ENCODE assay signal across 11 mouse cellular contexts in the genomic region with DNA sequence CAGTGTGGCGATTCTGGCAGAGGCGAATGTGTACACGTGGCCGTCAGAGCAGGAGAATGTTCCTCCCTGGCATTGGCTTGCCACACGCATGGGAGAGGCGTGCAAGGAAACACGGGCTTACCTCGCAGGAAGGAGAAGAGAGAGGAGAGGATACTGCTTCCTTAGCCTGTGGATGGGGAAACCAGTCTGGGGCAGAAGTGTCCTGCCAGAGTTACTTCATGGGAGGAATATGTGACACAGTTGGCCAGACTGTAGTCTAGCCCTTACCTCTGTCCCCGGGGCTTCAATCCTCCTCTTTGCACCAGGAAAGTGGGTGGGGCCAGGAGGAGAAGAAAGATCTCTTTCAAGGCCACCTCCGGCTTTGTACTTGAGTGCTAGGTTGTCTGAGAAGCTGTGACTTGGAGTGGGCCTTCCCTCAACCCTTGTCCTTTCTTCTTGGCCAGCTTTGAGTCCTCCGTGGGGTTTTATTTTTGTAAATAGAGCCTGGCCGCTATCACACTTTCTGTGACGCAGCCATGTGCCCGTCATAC. TPM values are rescaled to one million over a fixed set of nuclear protein-coding genes. Genes with fewer than 3 reads are reported as not detected.
DNase-seq lines count a peak whose midpoint lies in the region; ATAC-seq and TF ChIP-seq lines count a peak whose summit lies in the region.
"Had no signal": no experiment of that assay in that cellular context is flagged by ENCODE, and none has a peak within 500 bp of the region (broad histone marks: within the 10 kb centered on the region; RNA-seq: fewer than 3 reads in every experiment).

No protein-coding gene starts in this region.

- H3K27ac ChIP-seq in liver, adult 2 months (replicated peaks; ENCODE audit: insufficient read depth, low read depth, low read length): no peak overlapping the region
- H3K27ac ChIP-seq in liver, postnatal 0 days (ENCODE audit: low read depth): no peak overlapping the region
- peak overlapping the region; percentile 95 for H3K27ac ChIP-seq in embryonic facial prominence, embryonic 15.5 days (replicated peaks)

- H3K4me3 ChIP-seq in liver, adult 2 months (ENCODE audit: insufficient read depth, low read depth, low read length): no peak overlapping the region
- H3K4me3 ChIP-seq in liver, postnatal 0 days (ENCODE audit: low read depth, low read length): no peak overlapping the region
- H3K4me3 ChIP-seq in embryonic facial prominence, embryonic 15.5 days (replicated peaks): no peak overlapping the region

- no peaks in the 10 kb centered on the region for H3K9me3 ChIP-seq in liver, postnatal 0 days (ENCODE audit: low read length)
- H3K9me3 ChIP-seq in embryonic facial prominence, embryonic 15.5 days (replicated peaks): no peaks in the 10 kb centered on the region

- TF ChIP-seq EP300 in liver, postnatal 0 days (IDR thresholded peaks at IDR 0.05; ENCODE audit: low read depth): no peak

- peaks cover 59% of the 10 kb centered on the region for H3K79me2 ChIP-seq in liver, adult 2 months (ENCODE audit: control insufficient read depth, insufficient read depth, low read length)

- H3K27me3 ChIP-seq in liver, adult 2 months (ENCODE audit: control insufficient read depth, insufficient read depth, low read length): no peaks in the 10 kb centered on the region
- peaks cover 17% of the 10 kb centered on the region for H3K27me3 ChIP-seq in liver, postnatal 0 days (ENCODE audit: insufficient read depth, low read length)
- no peaks in the 10 kb centered on the region for H3K27me3 ChIP-seq in embryonic facial prominence, embryonic 15.5 days

- no peak overlapping the region for H3K9ac ChIP-seq in liver, adult 2 months (ENCODE audit: low read depth, low read length)
- no peak overlapping the region for H3K9ac ChIP-seq in liver, postnatal 0 days (replicated peaks)
- no peak overlapping the region for H3K9ac ChIP-seq in embryonic facial prominence, embryonic 15.5 days

- H3K4me2 ChIP-seq in liver, postnatal 0 days (ENCODE audit: low read depth, low read length): no peak overlapping the region
- H3K4me2 ChIP-seq in embryonic facial prominence, embryonic 15.5 days (replicated peaks): peak overlapping the region; percentile 8; the same call in 1 of the 2 replicates

- DNase-seq in cerebellum, adult 9-11 months: peak; percentile 42
- no peak for DNase-seq in cerebellum, postnatal 10 days
- peak; percentile 34 for DNase-seq in liver, adult 2 months (ENCODE audit: extremely low read depth, low read depth, low spot score)
- DNase-seq in liver, postnatal 0 days: no peak
- peak; percentile 62 for DNase-seq in naive thymus-derived CD4-positive, alpha-beta T cell, adult 2 months (ENCODE audit: low read depth)
- DNase-seq in B cell, adult 2 months: no peak
- no peak for DNase-seq in layer of hippocampus, postnatal 10 days (ENCODE audit: low spot score in 2 of 2)
- DNase-seq: embryo, embryonic 11 days had no signal

- TF ChIP-seq POLR2A in liver, adult 2 months (IDR thresholded peaks at IDR 0.05; ENCODE audit: extremely low read depth, insufficient read depth, low read length): no peak

- no peaks in the 10 kb centered on the region for H3K36me3 ChIP-seq in liver, adult 2 months (ENCODE audit: control insufficient read depth, insufficient read depth, low read length)
- no peaks in the 10 kb centered on the region for H3K36me3 ChIP-seq in liver, postnatal 0 days (replicated peaks; ENCODE audit: insufficient read depth, low read length)
- peaks cover under 1% of the 10 kb centered on the region; the same call in 1 of the 2 replicates for H3K36me3 ChIP-seq in embryonic facial prominence, embryonic 15.5 days

- H3K4me1 ChIP-seq in liver, adult 2 months (ENCODE audit: control insufficient read depth, insufficient read depth, low read length): peaks cover 20% of the 10 kb centered on the region
- H3K4me1 ChIP-seq in liver, postnatal 0 days (ENCODE audit: insufficient read depth): peaks cover 45% of the 10 kb centered on the region
- H3K4me1 ChIP-seq in embryonic facial prominence, embryonic 15.5 days: peaks cover 74% of the 10 kb centered on the region

- no peak for ATAC-seq in liver, postnatal 0 days
- no peak for ATAC-seq in embryonic facial prominence, embryonic 15.5 days (ENCODE audit: insufficient number of reproducible peaks, low FRiP score, low TSS enrichment, low read depth)

- 55% methylated on average over 14 of the region's 14 CpGs for WGBS in liver, adult 2 months
- 72% methylated on average over 14 of the region's 14 CpGs for WGBS in liver, postnatal 0 days (ENCODE audit: insufficient replicate concordance)
- WGBS in embryonic facial prominence, embryonic 15.5 days: 73% methylated on average over 14 of the region's 14 CpGs

- TF ChIP-seq CTCF in liver, adult 2 months (IDR thresholded peaks at IDR 0.05; ENCODE audit: low read depth, low read length): no peak
- TF ChIP-seq CTCF in liver, postnatal 0 days (IDR thresholded peaks at IDR 0.05; ENCODE audit: low read depth): no peak

RNA-seq across cellular contexts. Expression of gene Fam102a, which starts 4.4 kb away (rescaled TPM):
- 7.0 and 7.2 TPM in 2 replicates for total RNA-seq in liver, adult 2 months (2014; rRNA removed)
- polyA plus RNA-seq in liver, adult 2 months (2012; rRNA removed): 10.5 and 11.0 TPM in 2 replicates
- polyA plus RNA-seq in liver, postnatal 0 days (2015; fragmentation: Nextera tagmentation; extraction: Ambion mirVana): 4.8 and 6.1 TPM in 2 replicates
- polyA plus RNA-seq in embryonic facial prominence, embryonic 15.5 days (2015; fragmentation: Nextera tagmentation; extraction: Ambion mirVana): 19.5 and 21.0 TPM in 2 replicates
- 10 to 100 TPM; 34.8 to 38.0 TPM for total RNA-seq in layer of hippocampus, postnatal 10 days (2021)

RNA-seq across cellular contexts. Expression of gene Dpm2, which starts 31.1 kb away (rescaled TPM):
- 6.5 and 8.4 TPM in 2 replicates for total RNA-seq in liver, adult 2 months (2014; rRNA removed)
- polyA plus RNA-seq in liver, adult 2 months (2012; rRNA removed): 73.7 and 104 TPM in 2 replicates
- 37.0 and 41.7 TPM in 2 replicates for polyA plus RNA-seq in liver, postnatal 0 days (2015; fragmentation: Nextera tagmentation; extraction: Ambion mirVana)
- 113 and 119 TPM in 2 replicates for polyA plus RNA-seq in embryonic facial prominence, embryonic 15.5 days (2015; fragmentation: Nextera tagmentation; extraction: Ambion mirVana)
- 10 to 100 TPM; 69.6 to 88.4 TPM for total RNA-seq in layer of hippocampus, postnatal 10 days (2021)

RNA-seq across cellular contexts. Expression of gene Pip5kl1, which starts 35.1 kb away (rescaled TPM):
- not detected in 2 replicates for total RNA-seq in liver, adult 2 months (2014; rRNA removed)
- not detected in 2 replicates for polyA plus RNA-seq in liver, adult 2 months (2012; rRNA removed)
- not detected in 2 replicates for polyA plus RNA-seq in liver, postnatal 0 days (2015; fragmentation: Nextera tagmentation; extraction: Ambion mirVana)
- polyA plus RNA-seq in embryonic facial prominence, embryonic 15.5 days (2015; fragmentation: Nextera tagmentation; extraction: Ambion mirVana): 0.53 and 0.94 TPM in 2 replicates
- total RNA-seq in layer of hippocampus, postnatal 10 days (2021): 1 to 10 TPM; 6.4 to 7.1 TPM
- total RNA-seq: gastrocnemius, postnatal 4 days had no signal

RNA-seq across cellular contexts. Expression of gene 9430097D07Rik, which starts 36.0 kb away (rescaled TPM):
- total RNA-seq in liver, adult 2 months (2014; rRNA removed): not detected in 2 replicates
- not detected in 2 replicates for polyA plus RNA-seq in liver, adult 2 months (2012; rRNA removed)
- polyA plus RNA-seq in liver, postnatal 0 days (2015; fragmentation: Nextera tagmentation; extraction: Ambion mirVana): not detected in 2 replicates
- polyA plus RNA-seq in embryonic facial prominence, embryonic 15.5 days (2015; fragmentation: Nextera tagmentation; extraction: Ambion mirVana): 0.11 and 0.12 TPM in 2 replicates
- total RNA-seq in layer of hippocampus, postnatal 10 days (2021): under 1 TPM; 0.45 to 0.64 TPM
- total RNA-seq: adrenal gland, postnatal 4 days; gastrocnemius, postnatal 4 days had no signal

RNA-seq across cellular contexts. Expression of gene St6galnac4, which starts 47.4 kb away (rescaled TPM):
- 0.74 and 1.2 TPM in 2 replicates for total RNA-seq in liver, adult 2 months (2014; rRNA removed)
- 2.2 and 2.5 TPM in 2 replicates for polyA plus RNA-seq in liver, adult 2 months (2012; rRNA removed)
- 4.3 and 5.8 TPM in 2 replicates for polyA plus RNA-seq in liver, postnatal 0 days (2015; fragmentation: Nextera tagmentation; extraction: Ambion mirVana)
- 34.8 and 36.5 TPM in 2 replicates for polyA plus RNA-seq in embryonic facial prominence, embryonic 15.5 days (2015; fragmentation: Nextera tagmentation; extraction: Ambion mirVana)
- total RNA-seq in layer of hippocampus, postnatal 10 days (2021): 10 to 100 TPM; 41.9 to 47.1 TPM

Comparison
In these comparisons a context has a peak if more than half of its experiments do, and no peak if none do; other contexts are left out.
1. DNase-seq: peak in cerebellum, adult 9-11 months (single experiment), liver, adult 2 months (single experiment) and naive thymus-derived CD4-positive, alpha-beta T cell, adult 2 months (single experiment); none in cerebellum, postnatal 10 days (0 of 2), liver, postnatal 0 days (single experiment), B cell, adult 2 months (0 of 2) and layer of hippocampus, postnatal 10 days (0 of 2).